Mouse (Mus musculus) right cerebral cortex, postnatal 4 days (tissue): ENCODE measurements around the gene Hoxd12.

Source experiments
- DNase-seq: peaks from one replicate; pipeline ENCODE4 v3.0.0-alpha.2; 2022

Gene Hoxd12

GRCm38 (mm10) chr2:74682796-74683195 is 8.0 kb downstream of the Hoxd12 start:
- DNase-seq: no peak

GRCm38 (mm10) chr2:74683471-74683951 is 8.7 kb downstream of the Hoxd12 start:
- DNase-seq: no peak

GRCm38 (mm10) chr2:74684106-74684505 is 9.3 kb downstream of the Hoxd12 start:
- no peak for DNase-seq

- no peak for DNase-seq
Measured at GRCm38 (mm10) chr2:74685059-74685603, 10.3 kb downstream of the Hoxd12 start.

- peak; percentile 63 for DNase-seq
Measured at GRCm38 (mm10) chr2:74686301-74686987, 11.6 kb downstream of the Hoxd12 start.

- no peak for DNase-seq
Measured at GRCm38 (mm10) chr2:74686988-74687697, 12.3 kb downstream of the Hoxd12 start.

- no peak for DNase-seq
Measured at GRCm38 (mm10) chr2:74687698-74688555, 13.1 kb downstream of the Hoxd12 start.

- DNase-seq: no peak
Measured at GRCm38 (mm10) chr2:74688795-74689573, 14.2 kb downstream of the Hoxd12 start.

GRCm38 (mm10) chr2:74689574-74690337 is 14.9 kb downstream of the Hoxd12 start:
- DNase-seq: no peak

- no peak for DNase-seq
Measured at GRCm38 (mm10) chr2:74690338-74690716, 15.5 kb downstream of the Hoxd12 start.

GRCm38 (mm10) chr2:74691022-74691951 is 16.5 kb downstream of the Hoxd12 start, which contains the start of gene Hoxd10:
Gene Hoxd10 (plus strand): TSS chr2:74691924.
- no peak for DNase-seq

- DNase-seq: no peak
Measured at GRCm38 (mm10) chr2:74691995-74692807, 17.4 kb downstream of the Hoxd12 start.

- no peak for DNase-seq
Measured at GRCm38 (mm10) chr2:74692808-74693431, 18.1 kb downstream of the Hoxd12 start.

- DNase-seq: no peak
Measured at GRCm38 (mm10) chr2:74693432-74693827, 18.6 kb downstream of the Hoxd12 start.

GRCm38 (mm10) chr2:74694066-74694465 is 19.3 kb downstream of the Hoxd12 start:
- DNase-seq: no peak

GRCm38 (mm10) chr2:74695383-74695782 is 20.6 kb downstream of the Hoxd12 start:
- DNase-seq: no peak

GRCm38 (mm10) chr2:74695813-74696430 is 21.1 kb downstream of the Hoxd12 start:
- no peak for DNase-seq
